Mouse (Mus musculus) ovary, postnatal 36 days (tissue): ENCODE results near the gene Flot1.
"Not testable (repeated sequence)": the region's sequence is repeated elsewhere in the genome, so short reads cannot be mapped to it uniquely, and the experiment has no call there.

Source experiments
- DNase-seq: peaks from one replicate; pipeline ENCODE4 v3.0.0; 2022; ENCODE audit warnings: low spot score, mixed read lengths

The Flot1 gene

DNA sequence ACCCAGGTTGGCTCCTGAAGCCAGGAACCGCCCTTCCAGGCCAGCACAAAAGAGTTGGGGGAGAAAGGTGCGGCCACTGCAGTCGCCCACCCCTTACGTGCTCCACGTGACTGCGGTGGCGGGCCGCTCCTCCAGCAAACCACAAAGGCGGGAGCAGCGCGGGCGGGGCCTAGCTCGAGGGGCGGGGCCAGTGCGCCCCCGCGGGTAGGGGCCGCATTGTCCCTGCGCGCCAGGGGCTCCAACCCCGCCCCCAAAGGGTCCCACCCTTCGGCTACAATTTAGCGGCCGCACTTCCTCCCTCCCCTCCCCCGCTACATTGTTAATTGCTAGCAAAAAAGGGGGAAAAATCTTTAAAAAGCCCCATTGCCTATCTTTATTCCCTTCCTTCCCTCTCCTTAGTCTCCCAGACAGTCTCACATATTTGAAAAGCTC lies 14.0 kb downstream of the Flot1 start:
- peak; percentile 91 for DNase-seq

DNA sequence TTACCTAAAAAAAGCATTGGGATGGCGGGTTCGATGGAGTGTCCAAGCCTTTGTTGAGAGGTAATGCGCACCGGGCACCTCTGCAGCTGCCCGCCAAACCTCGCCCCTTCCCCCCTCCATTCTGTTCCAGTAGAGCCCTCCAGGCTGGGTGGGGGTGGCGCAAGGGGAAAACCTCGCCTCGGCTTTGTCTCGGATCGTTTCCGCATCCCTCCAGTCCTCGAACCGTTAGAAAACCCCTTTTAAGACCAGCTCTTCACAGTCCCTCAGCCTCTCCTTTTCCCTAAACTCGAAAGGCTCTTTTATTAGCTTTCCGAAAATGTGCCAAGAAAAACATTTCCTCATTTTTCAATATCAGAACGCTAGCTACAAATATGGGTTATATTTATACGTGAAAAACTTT lies 14.5 kb downstream of the Flot1 start:
- DNase-seq = peak; percentile 53

DNA sequence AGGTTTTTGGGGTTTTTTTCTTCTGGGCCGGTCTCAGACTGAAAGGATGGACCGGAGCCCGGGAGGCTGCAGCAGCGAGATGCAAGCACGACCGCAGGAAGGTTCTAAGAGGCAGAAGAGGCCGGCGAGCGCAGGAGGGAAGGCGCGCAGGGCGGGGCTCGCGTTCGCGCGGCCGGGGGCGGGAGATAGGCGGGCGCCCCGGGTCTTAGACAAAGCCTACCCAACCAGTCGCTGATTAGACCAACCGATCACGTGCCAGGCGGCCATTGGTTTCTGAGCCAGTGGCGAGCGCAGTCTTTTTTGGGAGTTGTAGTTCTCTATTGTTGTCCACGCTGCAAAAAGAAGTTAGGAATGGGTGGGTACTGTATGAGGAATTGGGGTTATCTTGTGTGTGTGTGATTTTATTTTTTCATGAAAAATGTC lies 15.1 kb downstream of the Flot1 start, which contains the start of gene Tubb5:
Gene Tubb5, minus strand, starts transcription at position 185 of the 423 bp plus-strand sequence.
- DNase-seq = peak; percentile 97

DNA sequence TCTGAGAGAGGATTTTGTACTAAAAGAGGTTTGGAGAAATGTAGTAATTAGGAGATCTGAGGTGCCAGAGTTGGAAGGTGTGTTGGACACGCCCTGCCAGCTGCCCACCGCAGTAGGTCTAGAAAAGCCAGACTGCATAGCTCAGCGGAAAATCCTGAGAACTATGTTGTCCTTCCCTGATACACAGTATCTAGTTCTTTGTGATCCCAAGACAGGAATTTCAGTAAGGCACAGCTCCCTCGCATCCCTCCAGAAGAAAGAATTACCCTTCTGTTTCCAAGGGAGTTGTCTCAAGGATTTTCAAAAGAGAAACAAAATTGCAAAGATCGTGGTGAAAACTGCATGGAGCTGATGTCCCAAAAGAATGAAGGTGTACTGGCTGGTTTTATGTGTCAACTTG lies 15.5 kb downstream of the Flot1 start:
- DNase-seq = no peak

DNA sequence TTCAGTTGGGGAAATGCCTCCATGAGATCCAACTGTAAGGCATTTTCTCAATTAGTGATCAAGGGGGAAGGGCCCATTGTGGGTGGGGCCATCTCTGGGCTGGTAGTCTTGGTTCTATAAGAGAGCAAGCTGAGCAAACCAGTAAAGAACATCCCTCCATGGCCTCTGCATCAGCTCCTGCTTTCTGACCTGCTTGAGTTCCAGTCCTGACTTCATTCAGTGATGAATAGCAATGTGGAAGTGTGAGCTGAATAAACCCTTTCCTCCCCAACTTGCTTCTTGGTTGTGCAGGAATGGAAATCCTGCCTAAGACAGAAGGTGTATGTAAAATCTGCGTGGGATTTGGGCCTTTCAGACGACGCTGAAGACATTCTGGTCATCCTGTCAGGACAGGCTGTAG lies 16.0 kb downstream of the Flot1 start:
- not testable (repeated sequence) for DNase-seq

DNA sequence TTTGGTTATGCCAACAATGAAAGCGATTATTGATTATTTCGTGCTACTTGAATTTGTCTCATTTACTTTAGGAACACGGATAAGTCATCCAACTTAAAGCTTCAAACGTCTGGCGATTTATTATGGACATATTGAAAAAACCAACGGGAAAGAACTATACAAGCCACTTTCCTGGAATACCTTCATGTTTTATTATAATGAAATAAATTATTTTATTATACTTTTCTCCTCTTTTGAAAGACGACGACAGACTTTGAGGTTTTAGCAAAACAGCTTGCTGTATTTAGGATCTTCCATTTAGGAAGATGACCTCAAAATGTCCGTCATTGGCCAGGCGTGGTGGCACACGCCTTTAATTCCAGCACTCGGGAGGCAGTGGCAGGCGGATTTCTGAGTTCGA lies 17.5 kb downstream of the Flot1 start:
- no peak for DNase-seq

DNA sequence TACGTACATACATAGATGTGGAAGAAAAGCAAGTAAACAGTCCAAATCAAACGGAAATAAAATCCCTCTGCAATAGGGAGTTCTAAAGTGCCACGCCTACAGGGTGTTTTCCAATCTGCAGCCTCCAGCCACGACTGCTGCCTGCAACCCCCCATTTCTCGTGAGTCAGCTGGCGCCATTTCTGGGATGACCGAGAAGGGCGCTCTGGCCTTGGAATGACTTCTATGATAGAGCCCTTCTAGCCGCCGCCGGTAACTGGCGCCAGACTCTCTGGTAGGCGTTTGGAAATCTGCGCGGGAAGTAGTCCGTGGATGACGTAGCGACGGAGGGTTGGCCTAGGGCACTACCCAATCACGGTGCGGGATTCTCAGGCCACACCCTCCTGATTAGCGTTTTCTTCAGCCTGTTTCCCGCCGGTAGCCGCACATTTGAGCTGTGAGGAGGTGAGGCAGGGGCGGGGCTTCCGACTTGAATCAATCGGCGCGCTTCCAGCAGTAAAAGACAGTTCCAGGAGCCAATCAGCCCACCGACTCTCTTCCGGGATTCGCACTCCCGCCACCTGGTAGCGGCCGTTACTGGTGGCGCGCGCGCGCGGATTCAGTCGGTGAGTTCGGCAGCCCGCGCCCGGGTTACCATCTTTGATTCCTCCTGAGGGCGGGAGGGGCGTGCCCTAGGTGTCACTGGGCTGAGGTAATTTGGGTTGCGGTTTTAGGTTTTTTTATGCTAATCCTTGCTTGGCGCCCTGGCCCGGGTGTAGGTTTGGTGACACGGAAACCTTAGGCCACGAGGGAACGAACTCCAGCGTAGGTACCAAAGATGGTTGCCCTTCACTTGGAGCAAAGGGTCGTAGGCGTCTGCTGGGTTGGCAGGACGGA lies 18.3 kb downstream of the Flot1 start, which contains the start of gene Mdc1:
Gene Mdc1, plus strand, starts transcription at position 440 of the 875 bp plus-strand sequence.
- peak; percentile 98 for DNase-seq

DNA sequence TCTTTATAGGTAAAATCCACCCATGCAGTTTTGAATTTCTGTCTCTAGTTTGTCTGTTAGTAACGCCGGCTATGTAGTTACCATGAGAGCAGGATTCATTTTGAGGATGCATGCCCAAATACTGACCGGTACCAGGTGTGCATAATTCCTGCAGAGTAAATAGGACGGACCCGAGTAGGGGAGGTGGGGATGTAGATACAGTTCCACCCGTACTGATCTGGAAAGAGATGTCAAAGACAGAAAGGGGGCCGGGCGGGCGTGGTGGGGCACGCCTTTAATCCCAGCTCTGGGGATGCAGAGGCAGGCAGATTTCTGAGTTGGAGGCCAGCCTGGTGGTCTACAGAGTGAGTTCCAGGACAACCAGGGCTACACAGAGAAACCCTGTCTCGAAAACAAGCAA lies 19.0 kb downstream of the Flot1 start:
- DNase-seq = no peak

DNA sequence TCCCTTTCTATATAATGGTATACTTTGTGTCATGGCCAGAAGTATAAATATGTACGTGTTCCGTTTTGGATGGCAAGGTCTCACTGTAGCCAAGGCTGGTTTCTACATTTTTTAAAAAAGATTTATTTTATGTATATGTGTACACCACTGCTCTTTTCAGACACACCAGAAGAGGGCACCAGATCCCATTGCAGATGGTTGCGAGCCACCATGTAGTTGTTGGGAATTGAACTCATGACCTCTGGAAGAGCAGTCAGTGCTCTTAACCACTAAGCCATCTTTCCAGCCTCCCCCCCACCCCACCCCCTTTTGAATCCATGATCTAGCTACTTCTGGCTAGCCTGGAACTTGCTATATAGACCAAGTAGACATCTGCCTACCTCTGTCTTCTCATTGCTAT lies 20.5 kb downstream of the Flot1 start:
- DNase-seq = no peak

DNA sequence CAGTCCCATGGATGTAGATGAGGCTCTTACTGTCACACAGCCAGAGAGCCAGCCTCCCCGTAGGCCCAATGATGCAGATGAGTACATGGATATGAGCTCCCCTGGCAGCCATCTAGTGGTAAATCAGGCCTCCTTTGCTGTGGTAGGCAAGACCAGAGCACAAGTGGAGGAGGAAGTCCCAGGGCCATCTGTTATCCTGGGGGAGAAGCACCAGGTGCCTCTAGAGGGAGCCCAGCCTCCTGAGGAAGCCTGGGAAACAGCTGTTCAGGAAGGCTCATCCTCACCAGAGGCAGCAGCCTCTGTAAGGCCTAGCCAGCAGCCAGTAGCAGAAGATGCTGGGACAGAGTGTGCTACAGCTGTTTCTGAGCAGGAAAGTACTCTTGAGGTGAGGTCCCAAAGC lies 25.1 kb downstream of the Flot1 start:
- DNase-seq = no peak

DNA sequence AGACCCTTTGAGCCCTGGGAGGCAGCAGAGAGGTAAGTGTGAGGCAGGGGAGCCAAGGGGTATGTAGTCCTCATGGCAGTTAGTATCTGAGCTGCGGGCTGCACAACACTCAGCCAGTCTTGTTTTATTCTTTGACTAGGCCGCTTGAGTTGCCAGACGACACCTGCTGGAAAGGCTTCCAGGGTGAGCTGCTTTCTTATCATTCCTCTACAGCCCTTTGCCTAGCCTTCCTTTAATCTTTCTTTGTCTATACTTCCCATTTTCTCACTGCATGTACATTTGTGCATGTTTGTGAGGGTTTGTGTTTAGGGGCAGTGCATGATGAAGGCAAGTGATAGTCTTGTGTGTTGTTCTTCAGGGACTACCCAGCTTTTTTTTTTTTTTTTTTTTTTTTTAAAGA lies 27.9 kb downstream of the Flot1 start:
- no peak for DNase-seq

DNA sequence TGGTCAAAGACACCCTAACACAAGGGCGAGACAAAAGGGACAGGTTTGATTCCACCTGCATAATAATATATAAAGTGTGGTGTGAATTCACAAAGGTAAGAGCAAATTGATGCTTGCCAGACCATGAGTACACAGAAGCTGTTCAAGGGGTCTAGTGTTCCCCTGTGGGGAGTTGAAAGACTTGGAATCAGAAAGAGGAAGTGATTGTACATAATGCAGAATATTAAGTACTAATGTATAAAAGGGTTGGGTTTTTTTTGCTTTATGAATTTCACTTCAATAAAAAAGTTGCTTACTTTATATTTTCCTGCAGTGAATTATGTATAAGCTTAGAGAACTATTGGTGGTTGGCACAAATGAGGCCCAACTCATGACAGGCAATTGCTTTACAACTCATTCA lies 36.3 kb downstream of the Flot1 start:
- no peak for DNase-seq

DNA sequence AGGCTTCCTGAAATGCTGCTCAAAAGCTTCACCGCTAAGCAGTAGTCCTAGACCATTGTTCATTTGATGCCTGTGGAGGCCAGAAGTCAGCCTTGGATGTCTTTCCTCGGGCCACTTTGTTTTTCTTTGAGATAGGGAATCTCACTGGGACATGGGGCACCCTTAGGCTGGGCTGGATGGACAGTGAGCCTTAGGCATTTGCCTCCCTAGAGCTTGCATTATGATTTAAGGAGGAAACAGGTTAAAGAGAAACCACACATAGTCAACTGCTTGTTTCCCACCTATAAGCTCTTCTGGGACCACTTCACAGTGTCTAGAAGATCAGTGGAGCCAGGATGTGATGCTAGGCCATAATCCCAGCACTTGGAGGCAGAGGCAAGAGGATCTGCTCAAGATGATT lies 36.8 kb downstream of the Flot1 start:
- no peak for DNase-seq

DNA sequence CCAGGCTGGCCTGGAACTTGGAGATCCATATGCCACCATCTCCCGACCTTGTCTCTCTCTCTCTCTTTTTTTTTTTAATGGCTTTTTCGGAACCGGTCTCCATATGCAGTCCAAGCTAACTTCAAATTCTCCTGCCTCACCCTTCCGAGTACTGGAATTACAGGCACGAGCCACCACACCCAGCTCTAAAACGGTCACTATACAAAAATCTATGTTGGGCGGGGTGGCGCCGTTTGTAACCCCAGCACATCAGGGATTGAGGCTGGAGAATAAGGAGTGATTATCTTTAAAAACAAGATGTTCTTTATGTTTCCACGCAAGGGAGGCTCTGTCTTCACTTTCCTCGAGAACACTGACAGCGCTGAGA lies 37.8 kb downstream of the Flot1 start:
- no peak for DNase-seq

DNA sequence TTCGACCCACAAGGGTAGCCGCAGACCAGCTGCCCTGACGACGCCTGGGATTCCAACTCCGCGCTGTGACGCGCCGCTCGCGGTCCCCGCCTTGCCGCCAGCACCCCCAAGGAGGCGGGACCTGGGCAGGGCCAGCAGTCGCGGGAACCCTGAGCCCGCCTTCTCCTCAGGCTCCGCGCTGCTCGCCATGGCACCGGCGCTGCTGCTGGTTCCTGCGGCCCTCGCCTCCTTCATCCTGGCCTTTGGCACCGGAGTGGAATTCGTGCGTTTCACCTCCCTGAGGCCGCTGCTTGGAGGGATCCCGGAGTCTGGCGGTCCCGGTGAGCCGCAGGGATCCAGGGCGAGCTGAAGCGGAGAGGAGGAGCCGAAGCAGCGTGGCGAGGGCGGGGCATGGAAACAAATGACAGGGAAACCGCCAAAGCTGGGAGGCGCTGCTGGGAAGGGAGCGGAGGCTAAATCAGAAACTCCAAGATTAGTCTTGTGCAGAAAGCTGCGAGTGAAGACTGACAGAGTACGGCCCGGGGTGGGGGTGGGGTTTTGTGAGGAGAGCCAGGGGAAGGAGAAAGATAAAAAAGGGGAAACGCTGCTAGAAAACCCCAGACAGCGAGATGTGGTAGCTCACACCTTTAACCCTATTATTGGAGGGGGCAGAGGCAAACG lies 38.3 kb downstream of the Flot1 start, which contains the start of gene Nrm:
Gene Nrm, plus strand, starts transcription at position 121 of the 660 bp plus-strand sequence.
- peak; percentile 90 for DNase-seq

DNA sequence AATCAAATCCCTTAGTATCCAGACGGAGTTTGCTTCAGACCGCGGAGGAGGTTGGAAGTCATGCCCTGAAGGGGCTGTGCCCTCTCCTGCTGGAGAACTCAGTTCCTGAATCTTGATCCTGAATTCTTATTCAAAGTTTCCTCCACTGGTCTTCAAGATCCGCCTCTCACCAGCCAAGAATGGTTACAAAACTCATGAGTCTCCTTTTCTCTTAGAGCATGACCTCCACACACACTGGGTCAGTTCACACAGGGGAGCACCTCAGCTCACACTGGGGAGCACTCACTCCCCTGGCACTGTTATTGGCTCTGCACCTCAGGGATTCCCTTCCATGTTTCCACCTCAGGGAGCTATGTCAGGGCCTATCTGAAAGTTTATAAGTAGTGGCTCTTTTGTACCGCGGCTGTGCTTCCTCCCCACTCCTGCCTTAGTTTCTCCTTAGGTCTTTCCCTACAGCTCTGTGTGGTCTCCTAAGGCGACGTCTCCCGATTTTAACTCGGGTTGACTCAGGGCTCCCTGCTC lies 41.9 kb downstream of the Flot1 start:
- DNase-seq = no peak

DNA sequence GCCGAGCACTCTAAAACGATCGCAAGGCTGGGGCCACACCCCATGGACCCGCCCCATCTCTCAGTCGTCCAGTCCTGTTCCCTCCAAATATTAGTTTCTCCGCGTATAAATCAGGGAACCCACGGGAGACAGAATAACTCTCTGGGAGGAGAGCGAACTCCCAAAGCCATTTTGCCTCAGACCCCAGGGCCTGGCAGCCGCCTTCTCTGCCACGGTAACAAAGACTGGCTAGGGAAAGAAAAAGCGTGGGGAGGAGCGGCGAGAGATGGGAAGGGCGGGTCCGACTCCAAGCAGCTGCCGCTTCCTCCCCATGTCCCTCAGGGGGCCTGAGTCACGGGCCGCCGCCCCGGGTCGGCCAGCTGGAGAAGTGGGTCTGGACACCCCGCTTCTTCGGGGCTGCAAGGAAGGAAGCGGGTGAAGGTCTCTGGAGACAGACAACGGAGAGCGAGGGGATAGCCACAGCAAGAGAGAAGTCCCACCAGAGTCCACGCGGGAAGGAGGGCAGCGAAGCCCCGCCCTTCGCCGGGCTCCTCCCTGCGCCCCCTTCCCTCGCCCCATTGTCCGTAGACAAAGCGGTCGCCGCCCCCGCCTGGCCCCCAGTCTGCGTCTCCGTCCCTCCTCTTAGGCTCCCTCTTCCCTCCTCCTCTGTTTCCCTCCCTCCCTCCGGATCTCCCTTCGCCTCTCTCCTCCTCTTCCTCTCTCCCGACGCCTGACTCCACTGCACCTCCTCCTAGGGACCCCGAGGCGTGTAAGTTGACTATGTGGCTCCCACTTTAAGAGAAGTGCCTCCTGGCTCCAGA lies 42.7 kb downstream of the Flot1 start, which contains the start of gene Ppp1r18:
Gene Ppp1r18, plus strand, starts transcription at position 113 of the 800 bp plus-strand sequence.
- peak; percentile 76 for DNase-seq

DNA sequence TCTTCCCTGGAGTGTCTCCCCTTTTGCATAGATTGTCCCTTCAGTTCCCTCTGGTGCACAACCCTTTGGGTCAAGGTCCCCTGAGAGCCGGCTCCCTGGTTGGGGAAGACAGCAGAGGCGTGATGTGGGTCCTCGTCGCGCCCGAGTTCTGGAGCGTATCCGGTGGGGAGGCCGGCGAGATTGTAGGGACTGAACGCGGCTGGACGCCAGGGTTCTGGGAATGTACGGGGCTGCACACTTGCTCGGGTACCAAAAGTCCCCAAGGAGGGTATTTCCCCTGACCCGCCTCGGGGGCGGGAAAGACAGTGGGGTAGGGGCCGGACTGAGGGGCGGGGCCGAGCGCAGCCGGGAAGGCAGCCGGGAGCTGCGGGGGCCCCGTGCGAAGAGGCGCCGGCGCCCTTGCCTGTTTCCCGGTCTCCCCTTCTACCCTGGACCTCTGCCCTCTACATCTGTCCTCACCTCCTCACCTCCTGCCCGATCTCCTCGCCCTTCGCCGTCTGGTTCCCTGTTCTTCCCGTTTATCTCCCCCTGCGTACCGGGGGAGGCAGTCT lies 43.3 kb downstream of the Flot1 start:
- DNase-seq = peak; percentile 73

DNA sequence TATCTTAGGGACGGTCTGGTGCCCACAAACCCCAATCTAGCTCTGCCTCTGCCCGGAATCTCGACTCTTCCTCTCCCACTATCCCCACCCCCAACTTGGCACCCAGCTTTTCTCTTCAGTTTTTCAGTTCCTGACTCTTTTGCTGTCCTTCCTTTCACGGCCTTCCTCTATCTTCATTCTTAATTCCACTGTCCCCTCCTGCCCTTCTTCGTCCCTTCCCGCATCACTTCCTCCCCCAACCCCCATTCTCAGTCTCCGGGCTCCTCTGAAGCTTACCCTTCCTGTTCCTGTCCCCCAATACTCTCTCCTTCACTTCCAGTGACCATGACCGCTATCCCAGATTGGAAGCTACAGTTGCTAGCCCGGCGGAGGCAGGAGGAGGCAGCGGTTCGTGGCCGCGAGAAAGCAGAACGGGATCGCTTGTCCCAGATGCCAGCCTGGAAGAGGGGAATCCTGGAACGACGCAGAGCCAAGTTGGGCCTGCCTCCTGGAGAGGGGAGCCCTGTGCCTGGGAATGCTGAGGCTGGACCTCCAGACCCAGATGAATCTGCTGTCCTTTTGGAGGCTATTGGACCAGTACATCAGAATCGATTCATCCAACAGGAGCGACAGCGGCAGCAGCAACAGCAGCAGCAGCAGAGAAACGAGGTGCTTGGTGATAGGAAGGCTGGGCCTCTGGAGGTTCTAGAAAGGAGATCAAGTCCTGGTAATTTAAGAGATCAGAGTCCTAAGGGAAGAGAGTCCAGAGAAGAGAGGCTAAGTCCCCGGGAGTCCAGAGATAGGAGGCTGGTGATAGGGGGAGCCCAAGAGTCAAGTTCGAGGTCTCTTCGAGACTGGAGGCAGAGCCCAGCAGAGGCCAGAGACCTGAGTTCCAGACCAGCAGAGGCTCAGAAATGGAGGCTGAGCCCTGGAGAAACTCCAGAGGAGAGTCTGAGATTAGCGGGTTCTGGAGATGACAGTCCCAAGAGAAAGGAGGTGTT lies 44.2 kb downstream of the Flot1 start:
- DNase-seq = peak; percentile 42

DNA sequence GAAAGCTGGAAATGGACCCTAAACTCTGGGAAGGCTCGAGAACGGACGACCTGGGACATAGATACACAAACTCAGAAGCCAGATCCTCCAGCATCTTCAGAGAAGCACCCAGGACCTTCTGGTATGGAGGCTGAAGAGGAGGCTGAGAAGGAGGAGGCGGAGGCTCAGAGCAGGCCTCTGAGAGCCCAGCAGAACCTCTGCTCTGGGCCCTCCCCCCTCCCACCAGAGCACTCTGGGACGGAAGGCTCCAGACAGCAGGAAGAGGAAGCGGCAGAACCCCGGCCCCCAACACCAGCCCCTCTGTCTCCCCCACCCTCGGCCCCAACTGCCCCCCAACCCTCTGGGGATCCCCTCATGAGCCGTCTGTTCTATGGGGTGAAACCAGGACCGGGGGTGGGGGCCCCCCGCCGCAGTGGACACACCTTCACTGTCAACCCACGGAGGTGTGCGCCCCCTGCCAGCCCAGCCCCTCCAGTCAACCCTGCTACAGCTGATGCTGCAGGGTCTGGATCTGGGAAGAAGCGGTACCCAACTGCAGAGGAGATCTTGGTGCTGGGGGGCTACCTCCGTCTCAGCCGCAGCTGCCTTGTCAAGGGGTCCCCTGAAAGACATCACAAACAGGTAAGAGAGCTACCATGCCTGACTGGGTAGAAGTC lies 45.3 kb downstream of the Flot1 start:
- DNase-seq = no peak
